Mouse (Mus musculus) limb, embryonic 14.5 days (tissue): ENCODE data around the gene Tenm2. TPM values are rescaled to one million over a fixed set of nuclear protein-coding genes. Genes with fewer than 3 reads are reported as not detected.

Source experiments
- ATAC-seq: fragments of 200-750 bp; cut with Nextera tagmentation; 2 replicates; pipeline ENCODE4 v1.8.0; 2017; ENCODE audit warnings: low read depth, moderate number of reproducible peaks, moderate TSS enrichment; ENCODE audit not compliant: low FRiP score
- DNase-seq: peaks from one replicate; pipeline ENCODE4 v3.0.0-alpha.2; 2015; ENCODE audit warnings: low spot score
- H3K27ac ChIP-seq: fragments of 300-500 bp; sonication (generic); replicated peaks from 2 replicates; pipeline ENCODE4 v1.5.1; 2014; ENCODE audit warnings: low read depth, mild to moderate bottlenecking, low read length, moderate library complexity, mixed read lengths
- H3K27me3 ChIP-seq: fragments of 300-500 bp; sonication (generic); 2 replicates; pipeline ENCODE4 v1.6.1; 2014; ENCODE audit warnings: low read length, mixed read lengths; ENCODE audit not compliant: control insufficient read depth, insufficient read depth
- H3K36me3 ChIP-seq: fragments of 300-500 bp; sonication (generic); 2 replicates; pipeline ENCODE4 v1.6.1; 2014; ENCODE audit warnings: mild to moderate bottlenecking, low read length, moderate library complexity, mixed read lengths; ENCODE audit not compliant: control insufficient read depth, insufficient read depth
- H3K4me1 ChIP-seq: fragments of 300-500 bp; sonication (generic); 2 replicates; pipeline ENCODE4 v1.6.1; 2014; ENCODE audit warnings: antibody characterized with exemption, low read length, mixed read lengths; ENCODE audit not compliant: control insufficient read depth, insufficient read depth
- H3K4me2 ChIP-seq: fragments of 300-500 bp; sonication (generic); replicated peaks from 2 replicates; pipeline ENCODE4 v1.6.1; 2014; ENCODE audit warnings: low read depth, mild to moderate bottlenecking, low read length, moderate library complexity; ENCODE audit not compliant: severe bottlenecking
- H3K4me3 ChIP-seq: fragments of 300-500 bp; sonication (generic); replicated peaks from 2 replicates; pipeline ENCODE4 v1.5.1; 2014; ENCODE audit warnings: low read length
- H3K9ac ChIP-seq: fragments of 300-500 bp; sonication (generic); 2 replicates; pipeline ENCODE4 v1.6.1; 2014; ENCODE audit warnings: mild to moderate bottlenecking, low read depth, low read length, moderate library complexity; ENCODE audit not compliant: severe bottlenecking
- H3K9me3 ChIP-seq: fragments of 300-500 bp; sonication (generic); 2 replicates; pipeline ENCODE4 v1.6.1; 2016; ENCODE audit warnings: low read length; ENCODE audit not compliant: control insufficient read depth
- POLR2A ChIP-seq: fragments of 200-500 bp; IDR thresholded peaks from 2 replicates; pipeline ENCODE4 v1.8.0; 2012; ENCODE audit warnings: inconsistent platforms, mild to moderate bottlenecking, moderate library complexity, borderline replicate concordance; ENCODE audit not compliant: insufficient read depth, insufficient read length; ENCODE audit errors: extremely low read depth
- whole genome bisulfite sequencing: fragments of 180-500 bp; shearing (Covaris S2); extraction: QIAGEN DNeasy Blood & Tissue Kit; methylation state at CpG from one replicate; pipeline ENCODE4 v1.1.7; 2014; 5-methylcytosine and 5-hydroxymethylcytosine counted together
- polyA plus RNA-seq, 2 experiments: library from polyadenylated mRNA; depleted of rRNA in 1 of 2; stranded (reverse) in 1 of 2; unstranded in 1 of 2; fragments of >200 nt; fragmentation: Nextera tagmentation in 1 of 2; extraction: Ambion mirVana in 1 of 2; gene quantifications; 2 replicates each; pipeline versions ENCODE4 v1.2.1 to v1.2.3; 2012 to 2014

The Tenm2 gene
- polyA plus RNA-seq, 2 experiments: 3.7 to 5.6 TPM

DNA sequence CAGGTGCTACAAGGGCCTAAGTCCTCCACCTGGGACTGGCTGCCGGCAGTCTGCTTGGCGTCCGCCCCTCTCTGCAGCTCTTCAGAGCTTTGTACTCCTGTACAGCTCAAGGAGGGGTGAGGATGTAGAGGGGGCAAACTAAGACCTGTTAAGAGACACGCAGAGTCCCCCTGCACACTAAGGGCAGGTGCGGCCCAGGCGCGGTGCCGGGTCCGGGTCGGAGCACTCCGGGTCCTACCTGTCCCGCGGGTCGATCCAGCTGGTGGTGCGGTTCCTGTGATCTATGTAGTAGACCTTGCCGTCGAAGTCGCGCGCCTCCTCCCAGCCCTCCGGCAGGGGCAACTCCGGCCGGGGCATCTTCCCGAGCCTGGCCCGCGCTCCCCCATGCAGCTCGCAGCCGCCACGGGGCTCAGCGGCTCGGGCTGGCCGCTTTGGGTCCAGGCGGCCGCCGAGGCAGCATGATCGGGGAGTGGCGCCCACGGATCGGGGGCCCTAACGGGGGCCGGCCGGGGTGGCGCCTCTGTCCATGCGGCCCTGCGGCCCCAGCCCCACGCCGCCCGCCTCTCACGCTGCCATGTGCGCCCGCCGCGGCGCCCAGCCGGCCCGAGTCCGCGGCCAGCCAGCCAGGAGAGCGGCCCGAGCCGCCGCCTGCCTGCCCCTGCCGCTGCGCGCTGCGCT lies 1255.9 kb downstream of the Tenm2 start:
- DNase-seq: no peak
- no peak overlapping the region for H3K27ac ChIP-seq

DNA sequence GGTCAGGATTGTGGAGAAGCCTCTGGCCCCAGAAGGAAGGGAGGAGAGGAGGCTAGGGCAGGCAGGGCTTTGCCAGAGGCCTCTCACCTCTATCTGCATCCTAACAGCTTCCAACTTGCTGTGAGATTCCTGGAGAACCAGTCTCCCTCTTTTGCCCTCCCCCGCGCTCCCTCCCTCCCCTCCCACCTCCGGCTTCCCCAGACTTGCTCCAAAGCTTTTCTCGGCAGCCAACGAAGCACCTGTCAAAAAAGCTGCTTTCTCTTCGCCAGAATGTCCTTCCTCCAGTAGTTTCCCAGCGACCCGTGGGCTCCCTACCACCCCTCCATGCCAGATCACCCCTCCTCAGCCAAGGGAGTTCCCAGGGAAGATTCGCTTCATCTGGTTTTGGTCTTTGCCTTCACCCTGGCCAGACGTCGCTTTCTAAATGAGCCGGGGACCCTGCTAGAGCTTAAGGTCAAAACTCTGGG lies 1256.5 kb downstream of the Tenm2 start:
- H3K4me3 ChIP-seq: peak overlapping the region; percentile 64
- no peaks in the 10 kb centered on the region for H3K36me3 ChIP-seq
- H3K27me3 ChIP-seq: peaks cover 20% of the 10 kb centered on the region
- H3K27ac ChIP-seq: no peak overlapping the region
- no peaks in the 10 kb centered on the region for H3K4me1 ChIP-seq
- DNase-seq (no peak), ATAC-seq (no peak)
- no peak for TF ChIP-seq POLR2A
- peak overlapping the region; percentile 68; the same call in 1 of the 2 replicates for H3K9ac ChIP-seq
- WGBS: 2% methylated on average over 12 of the region's 12 CpGs
- H3K9me3 ChIP-seq: no peaks in the 10 kb centered on the region
- peak overlapping the region; percentile 95 for H3K4me2 ChIP-seq

More for the DNA sequence above, 1255.9 kb downstream of the Tenm2 start:
- WGBS: under 1% methylated on average over 35 of the region's 66 CpGs
- H3K36me3 ChIP-seq: no peaks in the 10 kb centered on the region
- H3K27me3 ChIP-seq: peaks cover 22% of the 10 kb centered on the region
- H3K4me1 ChIP-seq: no peaks in the 10 kb centered on the region
- no peak for TF ChIP-seq POLR2A
- peak overlapping the region; percentile 68 for H3K9ac ChIP-seq
- H3K9me3 ChIP-seq: no peaks in the 10 kb centered on the region
- ATAC-seq: peak; percentile 66
- H3K4me2 ChIP-seq: peak overlapping the region; percentile 95
- peak overlapping the region; percentile 64 for H3K4me3 ChIP-seq

DNA sequence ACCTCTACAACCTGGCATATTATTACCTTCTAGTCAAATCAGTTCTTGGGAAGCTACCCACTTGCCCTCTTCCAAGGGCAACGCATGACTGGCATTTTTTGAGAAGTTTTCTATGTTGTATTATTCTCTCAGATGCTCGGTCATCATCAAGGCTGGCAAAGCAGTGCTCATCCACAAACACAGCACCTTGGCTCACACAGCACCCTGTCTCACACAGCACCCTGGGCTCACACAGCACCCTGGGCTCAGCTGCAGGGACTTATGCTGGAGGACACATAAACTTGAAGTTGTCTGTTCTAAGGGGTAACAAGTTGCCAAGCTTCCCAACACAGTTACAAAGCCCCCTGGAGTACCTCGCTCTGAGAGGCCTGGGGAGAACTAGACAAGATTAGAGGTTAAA lies 1258.0 kb downstream of the Tenm2 start:
- peaks cover 20% of the 10 kb centered on the region for H3K27me3 ChIP-seq
- no peaks in the 10 kb centered on the region for H3K4me1 ChIP-seq
- no peak for TF ChIP-seq POLR2A
- ATAC-seq (no peak), DNase-seq (no peak)
- no peak overlapping the region for H3K27ac ChIP-seq
- 86% methylated on average over 3 of the region's 3 CpGs for WGBS
- no peak overlapping the region for H3K4me2 ChIP-seq
- H3K4me3 ChIP-seq: no peak overlapping the region
- H3K9ac ChIP-seq: no peak overlapping the region
- no peaks in the 10 kb centered on the region for H3K36me3 ChIP-seq
- H3K9me3 ChIP-seq: no peaks in the 10 kb centered on the region

DNA sequence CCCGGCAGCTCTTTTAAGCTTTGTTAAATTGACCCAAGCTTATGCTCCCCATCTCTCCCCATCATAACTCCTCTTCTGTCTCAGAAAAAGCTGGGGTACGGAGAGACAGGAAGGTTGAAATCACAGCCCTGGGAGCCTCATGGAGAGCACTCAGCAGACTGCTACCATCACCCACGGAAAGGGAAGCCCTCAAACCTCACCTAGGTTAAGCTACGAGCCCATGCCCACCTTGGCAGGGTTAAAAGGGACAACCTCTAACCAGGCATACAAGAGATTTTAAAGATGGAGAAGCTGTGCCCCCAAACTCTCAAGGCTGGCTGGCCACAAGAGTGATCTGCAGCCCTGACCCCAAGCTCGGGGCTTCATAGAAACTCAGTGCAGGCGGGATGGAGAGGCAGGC lies 1258.7 kb downstream of the Tenm2 start:
- TF ChIP-seq POLR2A: no peak
- WGBS: 67% methylated on average over 6 of the region's 6 CpGs
- Histone ChIP-seq H3K9me3 (no peaks in the 10 kb centered on the region), H3K27ac (no peak overlapping the region), H3K4me1 (no peaks in the 10 kb centered on the region), H3K36me3 (no peaks in the 10 kb centered on the region), H3K4me3 (no peak overlapping the region), H3K27me3 (peaks cover 20% of the 10 kb centered on the region), H3K4me2 (no peak overlapping the region), H3K9ac (no peak overlapping the region)
- DNase-seq: no peak
- ATAC-seq: no peak

DNA sequence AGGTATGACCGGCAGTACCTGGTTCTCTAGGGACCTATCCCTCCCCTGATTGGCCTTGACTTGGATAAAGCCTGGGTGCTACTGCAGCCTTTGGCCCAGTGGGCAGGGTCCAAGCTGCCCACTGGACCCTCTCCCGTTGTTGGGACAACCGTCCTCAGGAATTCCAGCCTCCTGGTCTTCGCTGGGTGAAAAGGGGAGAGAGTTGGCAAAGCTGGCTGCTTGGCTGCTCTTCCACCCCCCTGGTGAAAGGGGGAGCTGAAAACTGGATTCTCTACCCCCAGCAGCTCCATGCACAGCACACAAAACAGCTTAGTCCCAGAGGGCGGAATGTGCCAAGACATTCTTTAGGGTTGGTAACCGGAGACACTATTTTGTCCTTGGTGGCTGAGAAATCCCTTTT lies 1259.3 kb downstream of the Tenm2 start:
- no peak for DNase-seq
- no peaks in the 10 kb centered on the region for H3K36me3 ChIP-seq
- WGBS: 54% methylated on average over 6 of the region's 6 CpGs
- no peak overlapping the region for H3K27ac ChIP-seq
- H3K9ac ChIP-seq: no peak overlapping the region
- no peaks in the 10 kb centered on the region for H3K4me1 ChIP-seq
- no peaks in the 10 kb centered on the region for H3K9me3 ChIP-seq
- no peak for ATAC-seq
- peaks cover 15% of the 10 kb centered on the region for H3K27me3 ChIP-seq
- H3K4me3 ChIP-seq: no peak overlapping the region
- no peak overlapping the region for H3K4me2 ChIP-seq
- TF ChIP-seq POLR2A: no peak
